Mouse (Mus musculus) CH12.LX (cell line): ENCODE data around the gene Tcf25. TPM values are rescaled to one million over a fixed set of nuclear protein-coding genes. Genes with fewer than 3 reads are reported as not detected.

Experiments
- DNase-seq: peaks from one replicate; pipeline ENCODE4 v3.0.0-alpha.2; 2013; ENCODE audit errors: extremely low read depth
- H3K27ac ChIP-seq: 2 replicates; pipeline ENCODE4 v1.5.1; 2012; ENCODE audit warnings: low read depth, mild to moderate bottlenecking, control low read depth, moderate library complexity; ENCODE audit not compliant: insufficient read depth
- H3K27me3 ChIP-seq: replicated peaks from 2 replicates; pipeline ENCODE3; 2012; ENCODE audit warnings: inconsistent platforms
- H3K36me3 ChIP-seq, 2 experiments: replicated peaks in 1 of 2; 2 replicates each; pipeline versions ENCODE3 to v1.6.1; 2012; ENCODE audit warnings: inconsistent platforms in 1 of 2, low read length in 1 of 2, mild to moderate bottlenecking in 1 of 2, mixed read lengths in 1 of 2, moderate library complexity in 1 of 2; ENCODE audit not compliant: control insufficient read depth in 1 of 2, insufficient read depth in 1 of 2
- H3K4me1 ChIP-seq, 2 experiments: 2 replicates each; pipeline ENCODE4 v1.6.1; 2012; ENCODE audit warnings: inconsistent platforms in 1 of 2, moderate library complexity in 1 of 2; ENCODE audit not compliant: insufficient read depth in 2 of 2, control insufficient read depth in 1 of 2
- H3K4me2 ChIP-seq: 2 replicates; pipeline ENCODE4 v1.6.1; 2012; ENCODE audit warnings: low read depth, mild to moderate bottlenecking, control low read depth; ENCODE audit not compliant: poor library complexity, insufficient read depth, severe bottlenecking
- H3K4me3 ChIP-seq, 3 experiments: fragments of 150-350 bp in 1 of 3; sonication (generic) in 1 of 3; replicated peaks in 1 of 3; 2 replicates each; pipeline versions ENCODE3 to v1.5.1; 2011 to 2012; ENCODE audit warnings: low read depth in 2 of 3, low read length in 2 of 3, mild to moderate bottlenecking in 2 of 3, moderate library complexity in 2 of 3, control low read depth in 1 of 3, improper control_type of control experiment in 1 of 3, inconsistent platforms in 1 of 3, mixed read lengths in 1 of 3; ENCODE audit not compliant: poor library complexity in 1 of 3
- H3K79me2 ChIP-seq: replicated peaks from 2 replicates; pipeline ENCODE4 v1.6.1; 2012; ENCODE audit warnings: mild to moderate bottlenecking, moderate library complexity; ENCODE audit not compliant: control insufficient read depth, poor library complexity, insufficient read depth, severe bottlenecking; ENCODE audit errors: extremely low read depth
- H3K9ac ChIP-seq: 2 replicates; pipeline ENCODE4 v1.6.1; 2012; ENCODE audit warnings: low read depth, mild to moderate bottlenecking, control low read depth, moderate library complexity; ENCODE audit not compliant: insufficient read depth
- H3K9me3 ChIP-seq: replicated peaks from 2 replicates; pipeline ENCODE3; 2012; ENCODE audit warnings: low read length, inconsistent platforms, mixed read lengths
- BHLHE40 ChIP-seq: IDR thresholded peaks from 2 replicates; pipeline ENCODE4 v1.6.1; 2011; ENCODE audit warnings: mild to moderate bottlenecking, low read depth, low read length, improper control_type of control experiment
- CHD2 ChIP-seq: IDR thresholded peaks from 2 replicates; pipeline ENCODE4 v1.6.1; 2011; ENCODE audit warnings: low read length, improper control_type of control experiment
- CTCF ChIP-seq, 2 experiments: IDR thresholded peaks in 1 of 2; conservative IDR thresholded peaks in 1 of 2; 2 replicates each; pipeline ENCODE4 v1.5.1; 2011 to 2012; ENCODE audit warnings: low read depth in 2 of 2, low read length in 2 of 2, improper control_type of control experiment in 1 of 2, inconsistent platforms in 1 of 2, mild to moderate bottlenecking in 1 of 2, moderate library complexity in 1 of 2
- E2F4 ChIP-seq: IDR thresholded peaks from 2 replicates; pipeline ENCODE4 v1.6.1; 2011; ENCODE audit warnings: low read depth, low read length, improper control_type of control experiment; ENCODE audit not compliant: insufficient replicate concordance
- JUN ChIP-seq: IDR thresholded peaks from 2 replicates; pipeline ENCODE4 v1.6.1; 2011; ENCODE audit warnings: low read depth, mild to moderate bottlenecking, low read length, improper control_type of control experiment, moderate library complexity; ENCODE audit not compliant: insufficient read depth
- JUND ChIP-seq: conservative IDR thresholded peaks from 2 replicates; pipeline ENCODE4 v1.6.1; 2011; ENCODE audit warnings: low read depth, low read length, improper control_type of control experiment
- MAFK ChIP-seq: IDR thresholded peaks from 2 replicates; pipeline ENCODE4 v1.6.1; 2011; ENCODE audit warnings: low read length, improper control_type of control experiment; ENCODE audit not compliant: insufficient replicate concordance
- MAZ ChIP-seq: IDR thresholded peaks from 2 replicates; pipeline ENCODE4 v1.6.1; 2012; ENCODE audit warnings: low read depth, mild to moderate bottlenecking, inconsistent platforms, low read length, improper control_type of control experiment, moderate library complexity
- PAX5 ChIP-seq: IDR thresholded peaks from 2 replicates; pipeline ENCODE4 v1.6.1; 2012; ENCODE audit warnings: low read length, inconsistent platforms, mixed read lengths
- RAD21 ChIP-seq: IDR thresholded peaks from 2 replicates; pipeline ENCODE4 v1.6.1; 2011; ENCODE audit warnings: low read depth, mild to moderate bottlenecking, low read length, improper control_type of control experiment, moderate library complexity
- SIN3A ChIP-seq: IDR thresholded peaks from 2 replicates; pipeline ENCODE4 v1.6.1; 2012; ENCODE audit warnings: low read length, improper control_type of control experiment, inconsistent platforms
- SMC3 ChIP-seq: IDR thresholded peaks from 2 replicates; pipeline ENCODE4 v1.6.1; 2011; ENCODE audit warnings: low read depth, low read length, improper control_type of control experiment
- TBP ChIP-seq: conservative IDR thresholded peaks from 2 replicates; pipeline ENCODE4 v1.6.1; 2011; ENCODE audit warnings: low read depth, low read length, improper control_type of control experiment
- ZC3H11A ChIP-seq: IDR thresholded peaks from 2 replicates; pipeline ENCODE4 v1.6.1; 2012; ENCODE audit warnings: low read depth, mild to moderate bottlenecking, inconsistent platforms, low read length, improper control_type of control experiment
- ZMIZ1 ChIP-seq: IDR thresholded peaks from 2 replicates; pipeline ENCODE4 v1.6.1; 2012; ENCODE audit warnings: low read depth, mild to moderate bottlenecking, inconsistent platforms, low read length, improper control_type of control experiment
- ZNF384 ChIP-seq: IDR thresholded peaks from 2 replicates; pipeline ENCODE4 v1.6.1; 2012; ENCODE audit warnings: low read depth, low read length, improper control_type of control experiment, inconsistent platforms
- dilution Hi-C: fragments of 300-500 bp; cut with MboI; formaldehyde crosslinking; loops from 2 replicates; pipeline ENCODE4 v1.14.3; 2020; ENCODE audit warnings: low sequenced_read_pairs; ENCODE audit not compliant: extremely low pct_unique_long_range_greater_than_20kb, extremely low pct_ligation_motif_present
- in situ Hi-C: fragments of 300-500 bp; cut with MboI; formaldehyde crosslinking; loops from 3 replicates; pipeline ENCODE4 v1.14.3; 2019; ENCODE audit warnings: low sequenced_read_pairs, low pct_ligation_motif_present, low pct_unique_long_range_greater_than_20kb, mixed read lengths
- polyA plus RNA-seq: library from polyadenylated mRNA; unstranded; fragments of >175 nt; gene quantifications from 2 replicates; pipeline ENCODE4 v1.2.1, GENCODE M21; 2012; ENCODE audit warnings: low read depth; ENCODE audit not compliant: insufficient read length
- total RNA-seq, 2 experiments: library from RNA; depleted of rRNA; stranded (reverse); fragments of 300-350 nt in 1 of 2; fragments of >200 nt in 1 of 2; gene quantifications; 2 replicates each; pipeline ENCODE4 v1.2.3; 2012 to 2014

Tcf25 gene
- total and polyA plus RNA-seq, 3 experiments = 168 to 393 (median 207) TPM

- TF ChIP-seq ZNF384 (peak; percentile 53; the same call in 1 of the 2 replicates), RAD21 (peak; percentile 68), ZC3H11A (no peak), JUN (no peak), E2F4 (no peak), ZMIZ1 (no peak), SMC3 (peak; percentile 58), SIN3A (no peak), CTCF (conservative IDR thresholded peaks at IDR 0.05 in 1 of 2, IDR thresholded peaks at IDR 0.05 in 1 of 2; ENCODE audit: low read depth in 2 of 2, low read length in 2 of 2) (peak in 1 of 2 experiments; percentile 73; a peak in 2 of 4 replicates), MAZ (no peak), MAFK (no peak), TBP (no peak), BHLHE40 (no peak)
- no peaks in the 10 kb centered on the region for H3K79me2 ChIP-seq
- peak; percentile 25 for DNase-seq
- in situ Hi-C loops (no loop called here), dilution Hi-C loops (no loop called here)
- H3K27me3 ChIP-seq = no peaks in the 10 kb centered on the region
- no peak overlapping the region for H3K9ac ChIP-seq
- H3K4me3 ChIP-seq = no peak overlapping the region
- no peaks in the 10 kb centered on the region for H3K9me3 ChIP-seq
- H3K36me3 ChIP-seq = peaks cover 0 to 8% of the 10 kb centered on the region in 2 experiments
- H3K4me2 ChIP-seq = no peak overlapping the region
- H3K4me1 ChIP-seq = peaks cover 0 to 3% of the 10 kb centered on the region in 2 experiments; a peak in 1 of 4 replicates
- H3K27ac ChIP-seq = no peak overlapping the region
These were observed 20.8 kb upstream of the Tcf25 start for GRCm38 (mm10) chr8:123352786-123353185.

- in situ Hi-C loops = no loop called here
- dilution Hi-C loops = no loop called here
- Histone ChIP-seq H3K4me1 (peaks cover 0 to 3% of the 10 kb centered on the region in 2 experiments; a peak in 1 of 4 replicates), H3K4me3 (no peak overlapping the region), H3K36me3 (peaks cover 0 to 8% of the 10 kb centered on the region in 2 experiments), H3K79me2 (no peaks in the 10 kb centered on the region), H3K27ac (no peak overlapping the region), H3K4me2 (no peak overlapping the region), H3K9ac (no peak overlapping the region), H3K27me3 (no peaks in the 10 kb centered on the region), H3K9me3 (no peaks in the 10 kb centered on the region)
- DNase-seq = no peak
- TF ChIP-seq JUND = no peak
- TF ChIP-seq SMC3 = no peak
- TF ChIP-seq E2F4 = no peak
- no peak for TF ChIP-seq ZNF384
- no peak for TF ChIP-seq CHD2
- TF ChIP-seq ZMIZ1 = no peak
- TF ChIP-seq MAZ = no peak
- TF ChIP-seq PAX5 = no peak
These were observed 20.3 kb upstream of the Tcf25 start for GRCm38 (mm10) chr8:123353216-123353615.
